Mouse (Mus musculus): ENCODE measurements around the gene Runx3. TPM values are rescaled to one million over a fixed set of nuclear protein-coding genes. Genes with fewer than 3 reads are reported as not detected.
A peak's percentile ranks its signal among the peaks of the same experiment; 100 is the strongest.

Gene Runx3
- polyA plus RNA-seq, 1 experiment from 2014 or later, result 1.5 TPM

DNA sequence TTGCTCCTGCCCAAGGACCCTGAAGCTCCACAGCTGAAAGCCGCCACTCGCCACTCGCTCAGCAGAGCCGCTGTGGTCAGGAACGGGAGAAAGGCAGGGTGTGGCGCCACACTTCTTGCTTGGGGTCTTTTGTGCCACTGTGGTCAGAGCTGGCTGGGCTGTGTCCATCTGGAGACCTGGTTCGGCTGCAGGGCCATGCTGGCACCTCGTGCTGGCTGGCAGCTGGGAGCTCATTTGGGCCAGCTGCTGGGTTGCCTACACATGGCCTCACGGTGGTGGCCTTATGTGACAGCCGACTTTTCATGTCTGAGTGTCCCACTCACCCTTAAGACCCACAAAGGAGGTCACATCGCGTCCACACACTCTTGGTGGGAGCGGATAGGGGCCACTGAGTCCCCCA, 29.8 kb upstream of the Runx3 start:
- H3K9me3 ChIP-seq, result no peaks in the 10 kb centered on the region
- 64% methylated on average over 13 of the region's 13 CpGs for WGBS

DNA sequence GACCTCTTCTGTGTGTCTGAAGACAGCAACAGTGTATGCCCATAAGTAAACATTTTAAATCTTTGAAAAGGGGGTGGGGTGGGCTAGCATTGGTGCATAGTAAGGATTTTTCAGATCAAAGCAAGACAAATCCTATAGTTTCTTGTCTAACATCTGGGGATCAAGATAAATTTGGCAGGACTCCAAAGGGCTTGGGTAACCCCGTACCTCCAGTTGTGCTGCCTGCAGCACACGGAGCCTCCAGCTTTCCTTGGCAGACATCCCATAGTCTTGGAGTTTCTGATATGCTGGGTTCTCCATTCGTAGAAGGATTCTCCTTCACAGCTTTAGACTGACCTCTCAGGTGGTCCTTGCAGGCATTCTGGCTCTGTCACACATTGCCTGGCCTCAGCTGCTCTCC, 27.6 kb upstream of the Runx3 start:
- ATAC-seq (ENCODE audit: insufficient number of reproducible peaks, insufficient read depth, low FRiP score, low TSS enrichment, low read depth), result no peak
- no peak overlapping the region for H3K4me2 ChIP-seq
- no peak overlapping the region for H3K4me3 ChIP-seq (replicated peaks)
- 65% methylated on average over 3 of the region's 3 CpGs for WGBS
- no peak overlapping the region for H3K27ac ChIP-seq
- peaks cover 9% of the 10 kb centered on the region for H3K27me3 ChIP-seq
- no peaks in the 10 kb centered on the region for H3K9me3 ChIP-seq
- H3K4me1 ChIP-seq (replicated peaks), result peaks cover 15% of the 10 kb centered on the region
- no peak overlapping the region for H3K9ac ChIP-seq (replicated peaks)
- H3K36me3 ChIP-seq, result no peaks in the 10 kb centered on the region

More for the DNA sequence above, 29.8 kb upstream of the Runx3 start:
- Histone ChIP-seq H3K27ac (no peak overlapping the region), H3K4me2 (no peak overlapping the region), H3K36me3 (no peaks in the 10 kb centered on the region), H3K4me1 (replicated peaks) (peaks cover 15% of the 10 kb centered on the region), H3K4me3 (replicated peaks) (no peak overlapping the region), H3K27me3 (peaks cover 9% of the 10 kb centered on the region), H3K9ac (replicated peaks) (no peak overlapping the region)
- no peak for ATAC-seq (ENCODE audit: insufficient number of reproducible peaks, insufficient read depth, low FRiP score, low TSS enrichment, low read depth)

DNA sequence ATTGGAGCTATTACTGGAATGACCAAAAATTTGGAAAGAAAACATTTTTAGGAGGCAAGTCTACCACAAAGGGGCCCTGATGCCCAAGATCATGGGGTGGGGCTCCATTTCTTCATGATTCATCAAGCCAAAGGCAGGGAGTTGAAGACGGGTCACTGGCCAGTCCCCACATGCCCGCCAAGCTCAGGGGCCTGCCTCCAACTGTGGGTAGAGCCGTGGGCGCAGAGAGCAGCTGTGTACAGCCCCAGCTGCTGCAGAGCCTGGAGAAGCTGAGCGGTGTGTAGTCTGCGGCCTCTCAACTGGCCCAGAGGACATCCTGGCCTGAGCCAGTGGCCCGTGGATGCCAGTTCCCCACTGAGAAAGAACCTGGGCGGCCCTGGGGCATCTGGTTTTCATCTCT, 24.8 kb upstream of the Runx3 start:
- Histone ChIP-seq H3K4me3 (replicated peaks) (no peak overlapping the region), H3K4me1 (replicated peaks) (0 out of 2 replicates have a peak, but pooled peaks cover 1% of the 10 kb centered on the region), H3K4me2 (no peak overlapping the region), H3K9ac (replicated peaks) (no peak overlapping the region), H3K27me3 (0 out of 2 replicates have a peak, but pooled peaks cover under 1% of the 10 kb centered on the region), H3K9me3 (no peaks in the 10 kb centered on the region), H3K27ac (no peak overlapping the region), H3K36me3 (no peaks in the 10 kb centered on the region)
- WGBS, result 66% methylated on average over 8 of the region's 8 CpGs
- no peak for ATAC-seq (ENCODE audit: insufficient number of reproducible peaks, insufficient read depth, low FRiP score, low TSS enrichment, low read depth)

DNA sequence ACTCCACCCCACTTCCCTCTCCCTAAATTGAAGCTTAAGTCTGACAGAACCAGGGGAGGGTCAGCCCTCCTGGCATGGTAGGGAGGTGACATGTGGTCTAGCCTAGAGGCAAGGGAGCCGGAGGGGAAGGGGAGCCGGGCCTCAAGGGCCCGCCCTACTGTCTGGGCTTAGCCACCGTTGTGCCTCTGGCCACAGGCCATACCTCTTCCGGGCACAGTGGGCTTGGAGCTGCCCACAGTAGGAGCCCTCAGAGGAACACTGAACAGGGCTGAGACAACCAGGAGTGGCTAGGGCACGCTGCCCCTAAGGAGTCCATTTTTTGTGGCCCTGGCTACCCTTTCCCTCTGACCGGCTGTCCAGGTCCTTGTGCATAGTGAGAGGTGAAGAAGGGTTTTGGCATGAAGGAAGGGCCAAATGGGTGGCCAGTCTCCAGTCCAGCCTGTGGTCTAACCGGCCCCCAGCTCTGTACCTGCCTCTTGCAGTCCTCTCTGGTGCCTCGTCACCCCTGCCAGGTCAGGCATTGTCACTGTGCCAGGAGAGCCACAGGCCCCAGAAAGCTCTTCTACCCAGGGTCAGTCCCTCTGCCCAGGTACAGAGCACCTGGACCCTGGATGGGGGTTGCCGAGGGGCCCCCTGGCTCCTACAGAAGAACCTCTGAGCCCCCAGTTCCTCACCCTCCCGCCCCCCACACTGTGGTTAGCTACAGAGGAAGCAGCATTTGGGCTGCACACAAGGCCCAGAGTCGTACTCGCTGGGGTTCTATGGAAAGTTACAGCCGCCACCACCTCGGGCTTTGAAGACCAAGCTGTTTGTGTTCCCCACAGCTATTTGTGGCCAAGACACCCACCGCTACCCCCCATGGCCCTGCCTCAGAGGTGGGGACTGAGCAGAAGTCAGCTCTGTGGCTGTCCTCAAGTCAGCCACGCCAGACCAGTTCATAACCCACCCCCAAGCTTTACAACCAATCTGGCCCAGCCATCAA, 22.3 kb upstream of the Runx3 start:
- H3K9me3 ChIP-seq, result no peaks in the 10 kb centered on the region
- 85% methylated on average over 17 of the region's 17 CpGs for WGBS
- ATAC-seq (ENCODE audit: insufficient number of reproducible peaks, insufficient read depth, low FRiP score, low TSS enrichment, low read depth), result no peak
- H3K27me3 ChIP-seq, result peaks cover 7% of the 10 kb centered on the region; the same call in 1 of the 2 replicates
- no peak overlapping the region for H3K9ac ChIP-seq (replicated peaks)
- H3K4me2 ChIP-seq, result no peak overlapping the region
- peaks cover 5% of the 10 kb centered on the region; the same call in 1 of the 2 replicates for H3K4me1 ChIP-seq (replicated peaks)
- H3K27ac ChIP-seq, result no peak overlapping the region
- no peak overlapping the region for H3K4me3 ChIP-seq (replicated peaks)
- H3K36me3 ChIP-seq, result no peaks in the 10 kb centered on the region

DNA sequence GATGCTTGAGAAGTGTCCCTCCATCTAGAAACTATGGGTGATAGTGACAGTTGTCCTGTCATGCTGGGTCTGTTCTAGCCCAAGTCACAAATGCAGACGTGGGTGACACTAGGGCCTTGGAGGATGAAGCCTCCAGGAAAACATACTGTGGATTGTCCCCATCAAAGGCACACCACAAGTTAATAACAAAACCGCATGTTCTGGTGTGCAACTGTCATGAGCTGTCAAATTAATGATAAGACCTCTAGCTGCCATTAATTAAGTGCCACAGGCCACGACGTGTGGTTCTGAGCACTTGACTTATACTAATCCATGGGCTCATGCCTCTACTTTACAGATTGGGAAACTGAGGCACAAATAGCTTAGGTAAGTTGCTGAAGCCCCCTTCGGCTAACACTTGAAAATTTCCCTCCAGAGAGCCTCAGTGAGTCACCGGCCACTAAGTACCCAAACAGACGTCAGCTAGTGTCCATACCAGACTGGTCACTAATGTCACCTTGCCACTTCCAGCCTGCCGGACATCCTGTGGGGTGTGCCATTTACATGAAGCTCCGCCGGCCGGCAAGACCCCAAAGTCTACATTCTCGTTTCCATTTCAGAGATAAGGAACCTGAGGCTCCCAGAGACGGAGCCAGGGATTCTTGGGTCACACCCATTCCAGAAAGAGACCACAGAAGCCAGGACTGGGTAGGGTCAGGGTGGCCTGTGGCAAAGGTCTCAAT, 18.3 kb upstream of the Runx3 start:
- Histone ChIP-seq H3K4me1 (replicated peaks) (peaks cover 5% of the 10 kb centered on the region; the same call in 1 of the 2 replicates), H3K4me2 (no peak overlapping the region), H3K27me3 (peaks cover 12% of the 10 kb centered on the region; the same call in 1 of the 2 replicates), H3K36me3 (no peaks in the 10 kb centered on the region), H3K9me3 (no peaks in the 10 kb centered on the region), H3K9ac (replicated peaks) (0 out of 2 replicates have a peak overlapping the region, but pooled peaks have one; percentile 23), H3K4me3 (replicated peaks) (no peak overlapping the region), H3K27ac (no peak overlapping the region)
- no peak for ATAC-seq (ENCODE audit: insufficient number of reproducible peaks, insufficient read depth, low FRiP score, low TSS enrichment, low read depth)
- 79% methylated on average over 13 of the region's 13 CpGs for WGBS

DNA sequence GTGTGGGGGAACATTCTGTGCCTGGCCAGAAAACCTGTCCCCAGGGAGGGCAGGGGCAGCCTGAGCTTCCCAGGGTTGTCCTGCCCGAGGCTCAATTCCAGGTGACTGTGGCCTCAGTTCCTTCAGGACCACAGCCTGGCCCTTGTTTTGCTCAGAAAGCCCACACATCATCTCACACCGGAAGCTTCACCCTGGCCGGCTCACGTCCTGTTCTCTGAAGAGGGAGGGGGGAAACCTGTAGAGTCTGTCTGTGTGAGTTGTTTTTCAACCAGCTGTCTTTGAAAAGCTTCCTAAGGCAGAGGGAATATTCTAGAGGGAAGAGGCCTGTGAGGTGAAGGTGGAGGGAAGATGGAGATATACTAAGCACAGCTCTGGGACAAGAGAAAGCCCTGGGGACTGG, 17.7 kb upstream of the Runx3 start:
- Histone ChIP-seq H3K36me3 (no peaks in the 10 kb centered on the region), H3K27ac (no peak overlapping the region), H3K4me2 (no peak overlapping the region), H3K27me3 (peaks cover 12% of the 10 kb centered on the region; the same call in 1 of the 2 replicates), H3K4me1 (replicated peaks) (peaks cover 5% of the 10 kb centered on the region; the same call in 1 of the 2 replicates), H3K9me3 (no peaks in the 10 kb centered on the region), H3K4me3 (replicated peaks) (no peak overlapping the region), H3K9ac (replicated peaks) (0 out of 2 replicates have a peak overlapping the region, but pooled peaks have one; percentile 23)
- no peak for ATAC-seq (ENCODE audit: insufficient number of reproducible peaks, insufficient read depth, low FRiP score, low TSS enrichment, low read depth)
- 26% methylated on average over 4 of the region's 4 CpGs for WGBS

DNA sequence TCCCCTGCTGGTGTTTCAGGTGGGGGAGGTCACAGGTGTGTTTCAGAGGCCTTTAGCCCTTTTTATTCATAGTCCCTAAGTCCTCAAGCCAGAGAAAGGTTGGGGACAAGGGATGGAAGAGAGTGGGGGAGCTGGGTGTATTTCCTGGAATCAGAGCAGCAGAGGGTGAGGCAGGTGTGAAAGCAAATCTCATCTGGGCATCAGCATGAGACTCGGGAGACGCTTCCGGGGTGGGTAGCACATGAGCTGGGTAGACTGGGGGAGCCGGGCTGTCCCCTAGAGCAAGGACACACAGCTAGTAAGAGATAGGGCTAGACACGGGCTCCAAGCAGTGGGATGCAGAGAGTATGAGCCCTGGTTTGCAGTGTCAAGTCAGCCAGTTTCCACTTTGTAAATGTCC, 16.7 kb upstream of the Runx3 start:
- H3K9ac ChIP-seq (replicated peaks), result no peak overlapping the region
- H3K36me3 ChIP-seq, result no peaks in the 10 kb centered on the region
- no peak overlapping the region for H3K4me3 ChIP-seq (replicated peaks)
- ATAC-seq (ENCODE audit: insufficient number of reproducible peaks, insufficient read depth, low FRiP score, low TSS enrichment, low read depth), result no peak
- H3K4me2 ChIP-seq, result no peak overlapping the region
- H3K27ac ChIP-seq, result no peak overlapping the region
- peaks cover 12% of the 10 kb centered on the region; the same call in 1 of the 2 replicates for H3K27me3 ChIP-seq
- 71% methylated on average over 5 of the region's 5 CpGs for WGBS
- no peaks in the 10 kb centered on the region for H3K9me3 ChIP-seq
- H3K4me1 ChIP-seq (replicated peaks), result peaks cover 5% of the 10 kb centered on the region; the same call in 1 of the 2 replicates

DNA sequence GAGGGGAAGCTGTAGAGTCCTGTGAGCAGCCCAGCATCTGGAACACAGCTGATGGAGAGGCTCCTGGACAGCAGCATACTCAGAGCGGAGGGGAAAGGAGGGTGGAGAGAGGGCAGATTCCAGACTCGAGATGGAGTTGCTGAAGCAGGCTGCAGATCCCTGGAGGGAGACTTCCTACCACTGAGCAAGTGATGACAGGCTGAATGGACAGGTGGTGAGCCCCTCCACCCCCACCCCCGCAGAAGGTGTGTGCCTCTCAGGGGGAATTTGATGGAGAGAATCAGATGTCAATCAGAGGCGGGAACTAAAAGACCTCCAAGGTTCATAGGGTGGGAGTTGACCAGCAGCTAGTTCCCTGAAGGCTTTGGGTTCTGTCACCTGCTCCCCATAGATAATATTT, 13.5 kb upstream of the Runx3 start:
- Histone ChIP-seq H3K9ac (replicated peaks) (no peak overlapping the region), H3K36me3 (no peaks in the 10 kb centered on the region), H3K9me3 (peaks cover 3% of the 10 kb centered on the region), H3K27ac (no peak overlapping the region), H3K4me3 (replicated peaks) (no peak overlapping the region), H3K4me1 (replicated peaks) (peaks cover 5% of the 10 kb centered on the region; the same call in 1 of the 2 replicates), H3K27me3 (peaks cover 12% of the 10 kb centered on the region; the same call in 1 of the 2 replicates), H3K4me2 (no peak overlapping the region)
- ATAC-seq (ENCODE audit: insufficient number of reproducible peaks, insufficient read depth, low FRiP score, low TSS enrichment, low read depth), result no peak
- WGBS, result 44% methylated on average over 4 of the region's 4 CpGs

DNA sequence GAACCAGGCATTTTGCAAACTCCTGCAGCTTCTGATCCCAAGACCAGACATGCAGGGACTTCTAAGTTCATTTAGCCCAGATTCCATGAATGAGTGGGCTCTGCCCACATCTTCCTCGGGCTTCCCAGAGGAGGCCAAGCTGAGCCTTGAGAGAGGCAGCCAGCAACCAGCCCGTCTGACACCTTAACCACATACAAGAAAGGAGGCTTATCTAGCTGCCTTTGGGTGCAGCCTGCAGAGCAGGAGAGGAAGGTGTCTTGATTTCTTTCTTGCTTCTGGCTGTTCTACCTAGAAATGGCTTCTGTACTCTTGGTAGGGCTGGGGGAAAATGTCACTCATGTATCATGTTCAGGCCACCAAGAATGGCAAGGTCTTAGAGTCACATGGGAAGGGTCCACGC, 11.8 kb upstream of the Runx3 start:
- Histone ChIP-seq H3K27ac (no peak overlapping the region), H3K4me3 (replicated peaks) (no peak overlapping the region), H3K9ac (replicated peaks) (no peak overlapping the region), H3K4me1 (replicated peaks) (no peaks in the 10 kb centered on the region), H3K9me3 (peaks cover 9% of the 10 kb centered on the region), H3K27me3 (peaks cover 2% of the 10 kb centered on the region; the same call in 1 of the 2 replicates), H3K4me2 (no peak overlapping the region), H3K36me3 (no peaks in the 10 kb centered on the region)
- no peak for ATAC-seq (ENCODE audit: insufficient number of reproducible peaks, insufficient read depth, low FRiP score, low TSS enrichment, low read depth)
- 63% methylated on average over 3 of the region's 3 CpGs for WGBS

DNA sequence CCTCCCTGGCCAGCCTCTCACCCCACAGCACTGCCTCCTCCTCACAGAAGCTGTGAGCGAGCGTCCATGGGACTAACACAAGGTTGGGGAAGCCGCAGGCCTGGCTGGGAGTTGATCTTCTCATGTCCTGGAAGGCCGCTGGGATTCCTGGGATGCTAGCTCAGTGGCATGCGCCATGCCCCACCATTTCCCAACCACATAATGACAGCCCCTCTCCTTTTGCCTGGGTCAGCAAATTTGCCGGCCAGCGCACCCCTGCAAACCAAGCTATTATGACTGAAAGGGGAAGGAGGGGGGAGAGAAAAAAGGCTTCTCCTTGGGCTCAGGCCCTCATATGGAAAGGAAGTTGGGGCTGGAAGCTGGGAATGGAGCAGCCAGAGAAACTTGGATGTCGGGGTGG, 6.8 kb upstream of the Runx3 start:
- 82% methylated on average over 8 of the region's 8 CpGs for WGBS
- Histone ChIP-seq H3K9ac (replicated peaks) (no peak overlapping the region), H3K4me3 (replicated peaks) (no peak overlapping the region), H3K36me3 (no peaks in the 10 kb centered on the region), H3K27ac (no peak overlapping the region), H3K4me2 (no peak overlapping the region), H3K4me1 (replicated peaks) (peaks cover 14% of the 10 kb centered on the region), H3K9me3 (peaks cover 9% of the 10 kb centered on the region), H3K27me3 (no peaks in the 10 kb centered on the region)
- ATAC-seq (ENCODE audit: insufficient number of reproducible peaks, insufficient read depth, low FRiP score, low TSS enrichment, low read depth), result no peak

DNA sequence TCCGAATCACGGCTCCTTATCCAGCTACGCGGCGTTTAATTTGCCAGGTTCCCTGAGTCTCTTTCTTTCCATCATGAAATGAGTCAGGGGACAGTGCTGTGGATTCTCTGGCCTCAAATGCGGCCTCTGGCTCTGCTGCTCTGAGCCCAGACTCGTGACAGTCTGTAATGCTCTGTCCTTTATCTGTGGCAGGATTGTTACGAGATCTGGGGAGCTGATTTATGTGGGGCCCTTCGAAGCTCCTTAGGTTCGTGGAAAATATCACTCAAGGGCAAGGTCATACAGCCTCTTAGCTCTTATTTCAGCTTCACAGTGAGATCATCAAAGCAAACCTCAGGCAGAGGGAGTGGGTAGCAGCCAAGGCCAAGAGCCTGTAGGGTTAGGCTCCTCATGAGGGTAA, 6.2 kb upstream of the Runx3 start:
- no peak for ATAC-seq (ENCODE audit: insufficient number of reproducible peaks, insufficient read depth, low FRiP score, low TSS enrichment, low read depth)
- Histone ChIP-seq H3K9me3 (peaks cover 9% of the 10 kb centered on the region), H3K9ac (replicated peaks) (no peak overlapping the region), H3K4me3 (replicated peaks) (no peak overlapping the region), H3K27me3 (no peaks in the 10 kb centered on the region), H3K4me1 (replicated peaks) (peaks cover 14% of the 10 kb centered on the region), H3K4me2 (no peak overlapping the region), H3K27ac (no peak overlapping the region), H3K36me3 (no peaks in the 10 kb centered on the region)
- 70% methylated on average over 10 of the region's 10 CpGs for WGBS

Measured in limb, embryonic 12.5 days (tissue).